Mouse (Mus musculus) hindbrain, postnatal 0 days (tissue): ENCODE data around the gene Zfp617. TPM values are rescaled to one million over a fixed set of nuclear protein-coding genes. Genes with fewer than 3 reads are reported as not detected.
"Not testable (repeated sequence)": the region's sequence is repeated elsewhere in the genome, so short reads cannot be mapped to it uniquely, and the experiment has no call there.

Source experiments
- ATAC-seq: fragments of 200-750 bp; cut with Nextera tagmentation; 2 replicates; pipeline ENCODE4 v1.8.0; 2017; ENCODE audit warnings: mild to moderate bottlenecking, moderate TSS enrichment, moderate library complexity
- DNase-seq: peaks from one replicate; pipeline ENCODE4 v3.0.0-alpha.2; 2015; ENCODE audit warnings: low spot score
- H3K27ac ChIP-seq: fragments of 300-500 bp; sonication (generic); 2 replicates; pipeline ENCODE4 v1.5.1; 2014; ENCODE audit warnings: mild to moderate bottlenecking
- H3K27me3 ChIP-seq: fragments of 300-500 bp; sonication (generic); 2 replicates; pipeline ENCODE4 v1.6.1; 2014; ENCODE audit warnings: low read length, mixed read lengths; ENCODE audit not compliant: insufficient read depth
- H3K36me3 ChIP-seq: fragments of 300-500 bp; sonication (generic); 2 replicates; pipeline ENCODE4 v1.6.1; 2014; ENCODE audit warnings: low read length, mixed read lengths; ENCODE audit not compliant: insufficient read depth
- H3K4me1 ChIP-seq: fragments of 300-500 bp; sonication (generic); 2 replicates; pipeline ENCODE4 v1.6.1; 2014; ENCODE audit warnings: antibody characterized with exemption, low read length, mixed read lengths; ENCODE audit not compliant: insufficient read depth
- H3K4me2 ChIP-seq: fragments of 300-500 bp; sonication (generic); 2 replicates; pipeline ENCODE4 v1.6.1; 2014; ENCODE audit warnings: low read depth, mild to moderate bottlenecking, low read length, moderate library complexity, mixed read lengths
- H3K4me3 ChIP-seq: fragments of 300-500 bp; sonication (generic); 2 replicates; pipeline ENCODE4 v1.5.1; 2014; ENCODE audit warnings: low read length
- H3K9ac ChIP-seq: fragments of 300-500 bp; sonication (generic); replicated peaks from 2 replicates; pipeline ENCODE4 v1.6.1; 2014; ENCODE audit warnings: mild to moderate bottlenecking, low read length, moderate library complexity, mixed read lengths
- H3K9me3 ChIP-seq: fragments of 300-500 bp; sonication (generic); 2 replicates; pipeline ENCODE4 v1.6.1; 2016; ENCODE audit warnings: low read length, mixed read lengths
- CTCF ChIP-seq: IDR thresholded peaks from 2 replicates; pipeline ENCODE4 v1.5.1; 2016; ENCODE audit warnings: antibody characterized with exemption, control low read depth, low read depth
- WGBS: fragments of 180-500 bp; shearing (Covaris S2); extraction: QIAGEN DNeasy Blood & Tissue Kit; methylation state at CpG from one replicate; pipeline ENCODE4 v1.1.7; 2014; 5-methylcytosine and 5-hydroxymethylcytosine counted together
- polyA plus RNA-seq: library from polyadenylated mRNA; unstranded; fragments of >200 nt; fragmentation: Nextera tagmentation; extraction: Ambion mirVana; gene quantifications from 2 replicates; pipeline ENCODE4 v1.2.1, GENCODE M21; 2015
- total RNA-seq: library from RNA; depleted of rRNA; stranded (reverse); fragments of >200 nt; gene quantifications from 2 replicates; pipeline ENCODE4 v1.2.3, GENCODE M21; 2014

Gene Zfp617
- total and polyA plus RNA-seq, 2 experiments from 2014 or later = 18.0 to 21.8 TPM

- H3K36me3 ChIP-seq = no peaks in the 10 kb centered on the region
- no peak for DNase-seq
- WGBS = 90% methylated on average over 2 of the region's 2 CpGs
These were observed 32.1 kb downstream of the Zfp617 start for GRCm38 (mm10) chr8:71940293-71941208.

GRCm38 (mm10) chr8:71941776-71942175 is 33.3 kb downstream of the Zfp617 start:
- no peaks in the 10 kb centered on the region for H3K4me1 ChIP-seq
- no peak overlapping the region for H3K9ac ChIP-seq
- no peaks in the 10 kb centered on the region for H3K36me3 ChIP-seq
- no peak overlapping the region for H3K27ac ChIP-seq
- H3K27me3 ChIP-seq = no peaks in the 10 kb centered on the region
- ATAC-seq (no peak), DNase-seq (no peak)
- WGBS = 82% methylated on average over 1 of the region's 1 CpGs
- no peak overlapping the region for H3K4me3 ChIP-seq
- H3K9me3 ChIP-seq = no peaks in the 10 kb centered on the region
- TF ChIP-seq CTCF = no peak
- H3K4me2 ChIP-seq = no peak overlapping the region

More at GRCm38 (mm10) chr8:71940293-71941208, 32.1 kb downstream of the Zfp617 start:
- Histone ChIP-seq H3K4me2 (no peak overlapping the region), H3K9me3 (no peaks in the 10 kb centered on the region), H3K4me1 (no peaks in the 10 kb centered on the region), H3K9ac (no peak overlapping the region), H3K4me3 (no peak overlapping the region), H3K27me3 (no peaks in the 10 kb centered on the region), H3K27ac (no peak overlapping the region)
- ATAC-seq = no peak
- no peak for TF ChIP-seq CTCF

- DNase-seq = no peak
- TF ChIP-seq CTCF = no peak
- Histone ChIP-seq H3K27ac (no peak overlapping the region), H3K36me3 (no peaks in the 10 kb centered on the region), H3K4me3 (no peak overlapping the region), H3K27me3 (no peaks in the 10 kb centered on the region), H3K4me2 (no peak overlapping the region), H3K9ac (no peak overlapping the region), H3K4me1 (peaks cover 6% of the 10 kb centered on the region; the same call in 1 of the 2 replicates), H3K9me3 (no peaks in the 10 kb centered on the region)
- no peak for ATAC-seq
- 96% methylated on average over 5 of the region's 5 CpGs for whole genome bisulfite sequencing
These were observed 40.2 kb downstream of the Zfp617 start for GRCm38 (mm10) chr8:71948624-71949023.

- H3K36me3 ChIP-seq = no peaks in the 10 kb centered on the region
- 0 out of 2 replicates have a peak, but pooled peaks cover 4% of the 10 kb centered on the region for H3K9me3 ChIP-seq
- 4% methylated on average over 34 of the region's 34 CpGs for WGBS
- ATAC-seq = peak; percentile 100
- peak within 1 kb of the TSS; percentile 79 for H3K27ac ChIP-seq
- DNase-seq = peak; percentile 99
- H3K4me1 ChIP-seq = peaks cover 6% of the 10 kb centered on the region; the same call in 1 of the 2 replicates
- H3K4me2 ChIP-seq = peak within 1 kb of the TSS; percentile 64
- no peaks in the 10 kb centered on the region for H3K27me3 ChIP-seq
- no peak for TF ChIP-seq CTCF
- H3K4me3 ChIP-seq = peak within 1 kb of the TSS; percentile 80
- peak within 1 kb of the TSS; percentile 71 for H3K9ac ChIP-seq
These were observed 42.2 kb downstream of the Zfp617 start, which contains the start of gene Zfp961 for GRCm38 (mm10) chr8:71950482-71951221. Gene Zfp961 (plus strand): TSS chr8:71951038.

GRCm38 (mm10) chr8:71951436-71952161 is 43.2 kb downstream of the Zfp617 start:
- Histone ChIP-seq H3K4me2 (peak overlapping the region; percentile 64), H3K36me3 (no peaks in the 10 kb centered on the region), H3K27me3 (no peaks in the 10 kb centered on the region), H3K27ac (no peak overlapping the region), H3K4me1 (peaks cover 6% of the 10 kb centered on the region; the same call in 1 of the 2 replicates), H3K4me3 (peak overlapping the region; percentile 80), H3K9me3 (0 out of 2 replicates have a peak, but pooled peaks cover 4% of the 10 kb centered on the region), H3K9ac (peak overlapping the region; percentile 71)
- TF ChIP-seq CTCF = no peak
- DNase-seq (peak; percentile 10), ATAC-seq (no peak)
- 41% methylated on average over 13 of the region's 14 CpGs for WGBS

GRCm38 (mm10) chr8:71952489-71952888 is 44.1 kb downstream of the Zfp617 start:
- WGBS = 98% methylated on average over 1 of the region's 1 CpGs
- Histone ChIP-seq H3K36me3 (no peaks in the 10 kb centered on the region), H3K9me3 (0 out of 2 replicates have a peak, but pooled peaks cover 4% of the 10 kb centered on the region), H3K4me1 (peaks cover 6% of the 10 kb centered on the region; the same call in 1 of the 2 replicates), H3K27ac (no peak overlapping the region), H3K4me2 (peak overlapping the region; percentile 64; the same call in 1 of the 2 replicates), H3K4me3 (no peak overlapping the region), H3K27me3 (no peaks in the 10 kb centered on the region), H3K9ac (no peak overlapping the region)
- ATAC-seq = no peak
- no peak for DNase-seq
- TF ChIP-seq CTCF = no peak

- WGBS = 98% methylated on average over 16 of the region's 16 CpGs
- H3K27ac ChIP-seq, DNase-seq, H3K27me3 ChIP-seq, H3K4me1 ChIP-seq, ATAC-seq, H3K9ac ChIP-seq, H3K9me3 ChIP-seq, H3K4me2 ChIP-seq, H3K4me3 ChIP-seq, H3K36me3 ChIP-seq: not testable (repeated sequence)
These were observed 44.7 kb downstream of the Zfp617 start for GRCm38 (mm10) chr8:71952961-71953700.
